Mouse (Mus musculus): ENCODE measurements around the gene Sycn.
A peak's percentile ranks its signal among the peaks of the same experiment; 100 is the strongest.
"Not testable (repeated sequence)": the region's sequence is repeated elsewhere in the genome, so short reads cannot be mapped to it uniquely, and the experiment has no call there.

Gene Sycn

DNA sequence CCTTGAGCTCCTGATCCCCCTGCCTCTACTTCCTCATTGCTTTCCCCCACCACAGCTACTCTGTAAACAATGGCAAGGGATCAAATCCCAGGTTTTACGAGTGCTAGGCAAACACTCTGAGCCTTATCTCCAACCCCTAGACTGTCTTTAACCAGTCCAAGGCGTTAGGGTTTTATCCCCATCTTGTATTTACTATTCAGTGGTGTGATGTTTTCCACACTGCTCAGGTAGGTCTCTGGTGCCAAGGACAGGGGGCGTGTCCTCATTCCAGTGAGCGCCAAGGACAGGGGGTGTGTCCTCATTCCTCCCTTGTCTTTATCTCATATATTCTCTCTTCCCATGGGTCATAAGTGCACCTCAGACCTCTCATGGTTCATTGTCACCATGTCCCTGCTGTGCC, at the start of gene Sycn:
Gene Sycn, plus strand, starts transcription at position 360 of the 400 bp plus-strand sequence.
- DNase-seq (ENCODE audit: low spot score in 2 of 2), result no peak

DNA sequence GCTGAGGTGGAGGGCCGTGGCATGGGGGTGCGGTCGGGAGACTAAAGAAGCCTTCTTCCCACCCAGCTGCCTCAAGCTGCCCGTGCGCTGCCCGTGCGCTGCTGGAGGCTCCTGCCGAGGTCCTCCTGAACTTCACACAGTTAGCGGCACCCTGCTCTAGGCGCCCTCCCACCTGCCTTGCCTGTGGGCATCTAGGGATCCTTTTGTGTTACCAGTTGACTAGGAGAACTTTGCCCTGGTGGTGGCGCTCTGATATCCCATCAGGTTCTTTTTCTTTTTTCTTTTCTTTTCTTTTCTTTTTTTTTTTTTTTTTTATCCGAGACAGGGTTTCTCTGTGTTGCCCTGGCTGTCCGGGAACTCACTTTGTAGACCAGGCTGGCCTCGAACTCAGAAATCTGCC, 49.8 kb upstream of the Sycn start:
- DNase-seq (ENCODE audit: low spot score in 2 of 2), result no peak

DNA sequence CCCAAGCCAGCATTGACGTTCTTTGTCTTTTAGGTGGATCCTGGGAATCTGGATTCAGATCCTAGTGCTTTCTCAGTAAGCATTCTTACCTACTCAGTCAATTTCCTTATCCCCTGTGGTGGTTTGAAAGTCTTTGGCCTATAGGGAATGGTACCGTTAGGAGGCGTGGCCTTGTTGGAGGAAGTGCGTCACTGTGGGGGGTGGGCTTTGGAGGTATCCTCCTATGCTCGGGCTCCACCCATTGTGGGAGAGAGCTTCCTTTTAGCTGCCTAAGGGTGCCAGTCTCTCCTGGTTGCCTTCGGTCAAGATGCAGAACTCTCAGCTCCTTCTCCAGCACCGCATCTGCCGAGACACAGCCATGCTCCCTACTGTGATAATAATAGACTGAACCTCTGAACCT, 48.4 kb upstream of the Sycn start:
- DNase-seq (ENCODE audit: low spot score in 2 of 2), result no peak

DNA sequence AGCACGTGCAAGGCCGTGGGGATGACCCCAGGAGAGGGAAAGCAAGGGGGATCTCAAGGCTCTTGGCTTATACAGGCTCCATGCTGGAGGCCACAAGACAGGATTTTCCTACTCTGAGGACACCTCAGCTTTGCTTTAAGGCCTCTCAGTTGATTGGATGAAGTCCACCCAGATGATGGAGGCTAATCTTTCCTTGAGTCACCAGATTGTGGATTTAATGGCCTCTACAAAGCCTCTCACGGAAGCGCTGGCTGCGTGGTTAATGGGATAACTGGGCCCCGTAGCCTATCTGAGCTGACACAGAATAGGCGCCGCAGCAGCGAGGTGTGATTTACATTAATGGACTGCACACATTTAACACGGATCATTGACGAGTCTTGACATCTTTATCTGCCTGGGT, 45.3 kb upstream of the Sycn start:
- no peak for DNase-seq (ENCODE audit: low spot score in 2 of 2)

DNA sequence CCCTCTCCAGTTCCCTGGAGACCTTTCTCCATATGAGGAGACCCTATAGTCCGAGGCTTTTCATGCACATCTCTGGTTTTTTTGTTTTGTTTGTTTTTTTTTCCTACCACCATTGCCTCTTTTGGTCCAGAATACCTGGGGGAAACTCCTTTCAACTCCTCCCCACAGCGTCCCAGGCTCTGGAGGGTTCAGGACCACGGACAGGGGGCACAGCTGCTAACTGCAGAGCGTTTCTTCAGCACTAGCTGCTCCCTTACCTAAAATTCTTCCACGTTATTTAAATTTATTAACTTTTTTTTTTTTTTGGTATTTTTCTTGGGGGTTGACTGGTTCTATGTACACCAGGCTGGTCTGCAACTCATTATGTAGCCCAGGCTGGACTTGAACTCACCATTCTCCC, 35.1 kb upstream of the Sycn start:
- DNase-seq (ENCODE audit: low spot score in 2 of 2), result no peak

DNA sequence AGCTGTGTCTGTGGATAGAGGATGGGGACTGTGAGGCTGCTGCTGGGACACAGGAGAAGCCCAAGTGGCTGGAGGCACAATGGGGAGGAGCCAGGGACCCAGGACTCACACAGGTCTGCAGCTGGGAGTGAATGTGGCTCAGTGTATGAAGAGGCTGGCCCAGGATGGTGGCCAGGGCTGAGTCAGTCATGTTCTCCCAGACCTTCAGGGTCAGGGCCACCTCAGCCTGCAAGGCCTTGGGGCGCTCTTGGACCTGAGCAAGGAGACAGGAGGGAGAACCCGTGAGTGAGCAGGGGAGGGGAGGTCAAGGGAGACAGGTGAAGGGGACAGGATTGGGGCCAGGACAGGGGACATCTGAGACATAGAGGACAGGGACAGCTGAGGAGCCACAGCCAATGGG, 31.6 kb upstream of the Sycn start:
- not testable (repeated sequence) for DNase-seq (ENCODE audit: low spot score in 2 of 2)

DNA sequence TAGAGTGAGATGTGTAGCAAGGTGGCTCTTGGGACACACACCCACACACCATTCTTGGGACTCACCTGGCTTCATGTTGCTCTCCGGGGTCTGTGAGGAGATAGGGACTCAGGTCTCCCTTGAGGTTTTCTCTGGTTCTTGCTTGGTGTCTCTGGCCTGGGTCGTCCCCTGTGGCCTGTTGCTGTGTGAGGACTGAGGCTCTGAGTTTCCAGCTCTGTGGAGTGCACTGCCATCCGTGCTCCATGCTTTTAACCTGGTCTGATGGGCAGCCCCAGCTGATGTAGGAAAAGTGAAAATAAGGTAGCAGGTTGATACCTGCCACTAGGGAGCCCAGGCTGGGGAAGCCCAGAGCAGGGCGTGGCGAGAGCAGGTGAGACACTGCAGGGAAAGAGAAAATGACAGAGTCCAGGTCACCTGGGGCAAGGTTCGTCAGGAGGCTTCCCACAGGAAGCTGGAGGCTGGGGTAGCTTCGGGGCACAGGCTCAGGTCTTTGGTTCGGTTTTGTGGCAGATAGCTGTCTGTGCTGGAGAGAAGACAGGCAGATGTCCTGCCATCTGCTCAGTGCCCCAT, 30.2 kb upstream of the Sycn start, which contains the start of gene Ifnl2:
Gene Ifnl2, minus strand, starts transcription at position 51 of the 570 bp plus-strand sequence.
- not testable (repeated sequence) for DNase-seq (ENCODE audit: low spot score in 2 of 2)

DNA sequence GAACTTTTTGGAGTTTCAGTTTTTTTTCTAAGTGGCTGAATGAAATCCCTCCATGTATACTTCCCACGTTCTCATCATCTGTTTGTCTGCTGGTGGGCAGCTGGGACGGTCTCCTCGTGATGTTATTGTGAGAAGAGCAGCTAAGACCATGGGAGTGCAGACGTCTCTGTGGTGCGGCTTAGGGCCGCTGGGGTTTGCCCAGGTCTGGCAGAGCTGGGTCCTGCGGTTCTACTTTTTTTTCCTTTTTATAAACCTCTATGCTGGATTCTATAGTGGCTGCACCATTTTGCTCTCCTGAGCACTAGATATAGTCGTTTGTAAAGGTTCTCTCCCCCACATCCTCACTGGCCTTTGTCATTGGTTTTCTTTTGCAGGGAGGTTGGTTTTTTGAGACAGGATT, 29.2 kb upstream of the Sycn start:
- DNase-seq (ENCODE audit: low spot score in 2 of 2), result no peak

DNA sequence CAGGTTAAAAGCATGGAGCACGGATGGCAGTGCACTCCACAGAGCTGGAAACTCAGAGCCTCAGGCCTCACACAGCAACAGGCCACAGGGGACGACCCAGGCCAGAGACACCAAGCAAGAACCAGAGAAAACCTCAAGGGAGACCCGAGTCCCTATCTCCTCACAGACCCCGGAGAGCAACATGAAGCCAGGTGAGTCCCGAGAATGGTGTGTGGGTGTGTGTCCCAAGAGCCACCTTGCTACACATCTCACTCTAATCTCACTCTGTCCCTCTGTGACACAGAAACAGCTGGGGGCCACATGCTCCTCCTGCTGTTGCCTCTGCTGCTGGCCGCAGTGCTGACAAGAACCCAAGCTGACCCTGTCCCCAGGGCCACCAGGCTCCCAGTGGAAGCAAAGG, 18.1 kb upstream of the Sycn start, which contains the start of gene Ifnl3:
Gene Ifnl3, plus strand, starts transcription at position 301 of the 400 bp plus-strand sequence.
- not testable (repeated sequence) for DNase-seq (ENCODE audit: low spot score in 2 of 2)

DNA sequence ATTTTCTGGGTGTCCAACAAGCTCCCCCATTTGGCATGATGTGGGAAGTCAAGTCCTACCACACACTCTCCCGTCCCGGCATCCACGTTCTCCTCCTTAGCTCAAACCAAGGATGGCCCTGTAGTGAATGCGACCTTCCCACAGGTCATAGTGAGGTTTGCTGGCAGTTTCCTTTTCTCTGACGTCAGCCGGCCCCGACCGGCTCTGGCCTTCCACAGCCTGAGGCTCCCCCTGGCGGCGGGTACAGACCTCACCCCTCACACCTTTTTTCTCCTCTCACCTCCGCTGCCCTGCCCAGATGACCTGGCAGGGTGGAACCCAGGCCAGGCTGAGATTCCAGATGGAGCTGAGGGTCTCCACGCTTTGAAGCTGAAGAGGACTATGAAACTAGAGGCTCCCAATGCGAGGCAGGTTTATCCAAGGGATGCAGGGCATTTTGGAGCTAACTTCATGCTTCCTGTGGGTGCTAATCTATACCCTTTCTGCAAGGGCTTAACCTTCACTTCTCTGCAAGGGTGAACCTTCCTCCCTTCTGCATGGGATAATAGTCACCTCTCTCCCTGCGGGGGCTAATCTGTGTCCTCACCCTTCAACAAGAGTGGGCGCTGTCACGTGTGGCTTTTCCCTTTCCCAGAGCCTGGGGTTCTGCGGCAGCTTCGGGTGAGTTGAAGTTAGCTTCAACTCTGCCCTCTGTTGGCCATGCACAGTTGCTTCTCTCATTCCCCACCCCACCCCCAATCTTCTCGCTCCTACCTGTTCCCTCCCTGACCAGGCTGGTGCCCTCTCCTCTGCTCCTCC, 12.6 kb upstream of the Sycn start:
- peak; percentile 68 to 81 for DNase-seq (ENCODE audit: low spot score in 2 of 2)

DNA sequence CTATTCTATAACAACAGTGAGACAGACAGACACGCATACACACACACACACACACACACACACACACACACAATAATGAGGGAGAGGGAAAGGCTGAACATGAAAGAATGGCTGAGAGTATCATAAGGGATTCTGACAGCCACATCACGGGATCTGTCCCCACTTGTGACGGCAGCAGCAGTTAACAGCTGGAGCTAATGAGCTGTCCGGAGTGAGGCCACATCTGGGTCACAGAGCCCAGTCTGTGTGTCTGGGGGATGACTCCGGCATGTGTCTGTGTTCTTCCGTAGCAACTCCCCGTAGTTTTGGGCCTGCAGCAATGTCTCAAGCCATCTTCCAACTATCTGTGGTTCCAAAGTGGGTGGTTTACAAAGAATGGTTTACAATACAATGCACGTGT, 8.7 kb upstream of the Sycn start:
- no peak for DNase-seq (ENCODE audit: low spot score in 2 of 2)

DNA sequence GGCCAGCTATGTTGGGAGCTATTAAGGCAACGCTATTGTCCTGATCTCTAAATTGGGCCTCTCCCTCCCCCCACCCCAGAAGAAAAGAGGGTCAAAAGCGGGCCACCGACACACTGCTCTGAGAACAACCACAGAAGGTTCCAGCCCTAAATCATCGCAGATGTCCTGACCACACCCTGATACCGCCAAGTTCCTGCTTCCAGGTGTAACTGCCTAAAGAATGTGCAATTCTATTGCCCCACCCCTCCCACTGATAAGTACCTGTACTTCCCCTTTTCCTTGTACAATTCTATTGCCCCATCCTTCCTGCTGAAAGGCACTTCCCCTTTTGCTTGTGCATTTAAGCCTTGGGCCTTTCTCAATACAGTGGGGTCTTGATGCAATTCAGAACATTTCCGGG, 1.8 kb upstream of the Sycn start:
- DNase-seq (ENCODE audit: low spot score in 2 of 2), result not testable (repeated sequence)

DNA sequence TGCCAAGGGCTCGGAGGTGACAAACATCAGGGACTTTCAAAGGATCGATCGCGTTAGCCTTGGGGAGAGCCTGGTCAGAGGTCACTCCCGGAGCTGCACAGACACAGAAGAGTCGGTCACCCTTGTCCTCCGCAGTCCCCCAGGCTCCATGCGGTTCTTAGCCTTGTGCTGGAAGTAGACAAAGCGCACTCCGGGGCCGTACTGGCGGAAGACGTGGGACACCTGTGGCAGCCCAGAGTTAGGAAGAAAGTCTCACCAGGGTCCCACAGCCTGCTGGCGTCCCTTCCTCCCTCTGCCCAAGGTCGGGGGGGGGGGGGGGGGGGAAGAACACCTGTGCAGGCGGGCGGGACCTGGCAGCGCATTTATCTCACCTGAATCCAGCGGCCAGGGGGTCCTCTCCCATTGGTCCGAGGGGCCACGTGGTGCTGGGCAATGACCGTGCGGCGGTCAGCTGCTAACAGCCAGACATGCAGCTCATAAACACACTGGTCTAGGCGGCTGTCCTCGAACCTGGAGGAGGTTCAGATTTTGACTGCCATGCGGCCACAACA, 3.4 kb downstream of the Sycn start:
- no peak for DNase-seq (ENCODE audit: low spot score in 2 of 2)

DNA sequence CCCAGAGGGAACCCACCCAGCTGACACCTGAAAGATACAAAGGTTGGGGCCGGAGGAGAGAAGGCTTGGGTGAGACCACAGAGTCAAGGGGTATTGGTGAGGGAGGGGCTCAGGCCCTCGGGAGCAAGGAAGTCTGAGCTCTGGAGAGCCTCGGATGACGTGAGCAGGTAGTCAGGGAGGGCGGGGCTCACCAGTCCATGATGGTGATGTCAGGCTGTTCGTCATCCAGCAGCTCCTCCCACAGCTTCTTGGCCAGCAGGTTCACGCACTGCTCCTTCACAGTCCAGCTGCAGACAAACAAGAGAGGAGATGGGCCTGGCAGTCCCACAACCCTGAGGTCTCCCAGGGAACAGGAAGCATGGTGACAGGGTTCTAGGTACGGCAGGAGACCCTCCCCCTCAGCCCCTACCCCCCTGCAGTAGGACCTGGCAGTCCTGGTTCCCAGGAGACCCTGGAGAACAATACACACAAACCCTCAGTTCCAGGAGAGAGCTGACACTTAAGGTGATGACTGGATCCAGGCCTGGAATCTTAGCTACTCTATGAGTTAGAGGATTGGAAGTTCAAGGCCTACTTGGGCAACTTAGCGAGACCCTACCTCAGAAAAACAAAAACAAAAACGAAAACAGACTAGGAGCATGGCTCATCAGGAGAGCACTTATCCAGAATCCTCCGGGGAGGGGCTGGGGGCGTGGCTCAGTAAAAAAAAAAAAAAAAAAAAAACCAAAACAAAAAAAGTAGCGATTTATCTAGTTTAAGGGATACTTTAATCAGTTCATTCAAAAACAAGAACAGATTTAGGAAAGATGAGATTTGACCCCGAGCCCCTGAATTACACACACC, 4.6 kb downstream of the Sycn start:
- DNase-seq (ENCODE audit: low spot score in 2 of 2), result no peak

DNA sequence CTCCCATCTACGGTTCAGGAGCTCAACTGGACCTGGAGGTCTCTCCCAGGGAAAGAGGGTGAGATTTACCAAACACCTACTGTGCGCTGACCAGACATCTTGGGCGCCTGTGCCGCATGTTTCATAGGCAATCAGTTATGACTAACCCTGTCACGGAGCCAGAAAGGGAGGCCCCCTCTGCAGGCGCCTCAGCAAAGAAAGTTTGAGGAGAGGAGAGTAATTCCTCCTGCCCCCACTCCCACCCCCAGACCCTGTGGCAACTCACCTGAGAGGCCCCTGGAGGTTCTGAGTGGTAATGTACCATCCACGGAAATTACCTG, 5.2 kb downstream of the Sycn start:
- DNase-seq (ENCODE audit: low spot score in 2 of 2), result no peak

DNA sequence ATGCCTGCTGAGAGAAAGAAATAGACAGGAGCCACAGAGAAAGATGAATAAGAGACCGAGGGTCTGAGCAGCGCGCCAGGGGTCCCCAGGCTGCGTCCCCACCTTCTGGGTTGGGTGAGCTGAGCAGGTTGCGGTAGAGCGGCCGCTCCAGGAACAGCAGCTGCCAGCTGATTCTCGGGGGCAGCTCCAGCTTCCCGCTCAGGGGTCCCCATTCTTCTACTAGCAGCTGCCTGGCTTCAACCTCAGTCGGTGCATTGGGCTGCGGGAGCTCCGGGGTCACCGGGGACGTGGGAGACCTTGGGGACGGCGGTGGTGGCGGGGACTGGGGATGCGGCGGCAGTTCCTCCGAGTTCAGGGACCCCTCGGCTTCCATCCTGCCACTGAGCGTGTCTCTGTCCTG, 6.0 kb downstream of the Sycn start:
- DNase-seq (ENCODE audit: low spot score in 2 of 2), result no peak

DNA sequence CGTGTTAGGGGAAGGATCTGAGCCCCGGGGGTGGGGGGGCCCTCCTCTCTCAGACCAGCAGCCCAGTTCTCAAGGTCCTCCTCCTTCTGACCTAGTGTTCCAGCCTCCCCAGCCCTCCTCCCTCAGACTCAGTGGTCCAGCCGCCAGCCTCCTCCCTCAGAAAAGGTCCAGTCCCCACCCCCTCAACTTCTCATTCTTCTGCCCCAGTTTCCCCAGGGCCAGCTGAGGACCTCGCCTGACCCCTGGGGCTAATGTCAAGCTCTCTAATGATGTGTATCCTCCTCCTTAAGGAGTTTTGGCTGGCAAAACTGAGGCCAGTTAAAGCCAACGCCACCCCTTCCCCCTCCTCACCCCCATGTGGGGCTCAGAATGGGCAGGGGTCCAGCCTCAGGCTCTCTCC, 6.5 kb downstream of the Sycn start, which contains the start of gene Nccrp1:
Gene Nccrp1, minus strand, starts transcription at position 101 of the 400 bp plus-strand sequence.
- no peak for DNase-seq (ENCODE audit: low spot score in 2 of 2)

DNA sequence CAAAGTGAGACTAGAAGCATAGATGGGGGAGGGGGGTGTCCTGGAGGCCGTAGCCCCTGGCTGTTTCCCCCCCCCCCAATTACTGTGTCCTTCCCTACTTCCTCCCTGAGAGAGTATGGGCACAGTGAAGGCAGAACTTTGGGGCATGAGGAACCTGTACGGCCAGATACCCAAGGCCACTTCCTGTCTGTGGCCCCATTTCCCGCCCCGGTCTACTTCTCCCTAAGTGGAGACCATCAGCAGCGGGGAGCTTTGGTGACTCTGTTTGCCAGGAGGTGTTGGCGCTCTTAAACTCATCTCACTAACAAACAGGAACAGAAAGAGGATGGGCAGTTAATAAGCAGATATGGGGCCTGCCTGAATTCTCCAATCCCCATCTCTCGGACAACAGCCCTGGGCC, 6.9 kb downstream of the Sycn start:
- DNase-seq (ENCODE audit: low spot score in 2 of 2), result no peak

DNA sequence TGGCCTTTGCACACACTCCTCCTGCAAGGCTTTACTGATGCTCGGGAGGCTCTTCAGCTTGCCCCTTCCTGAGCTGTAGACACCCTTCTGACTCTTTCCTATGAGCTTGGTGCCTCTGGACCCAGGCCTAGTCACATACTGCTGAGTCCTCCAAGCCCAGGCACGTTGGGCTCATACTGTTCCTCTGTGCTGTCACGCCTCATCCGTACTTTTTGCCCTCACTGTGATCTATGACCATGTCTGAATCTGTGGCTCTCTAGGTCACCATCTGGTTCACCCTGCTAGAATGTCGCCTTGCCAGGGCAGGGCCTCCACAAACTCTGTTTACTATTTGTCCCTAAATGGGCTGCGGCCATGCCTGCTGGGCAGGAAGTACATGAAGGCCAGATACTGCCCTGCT, 12.4 kb downstream of the Sycn start:
- no peak for DNase-seq (ENCODE audit: low spot score in 2 of 2)

DNA sequence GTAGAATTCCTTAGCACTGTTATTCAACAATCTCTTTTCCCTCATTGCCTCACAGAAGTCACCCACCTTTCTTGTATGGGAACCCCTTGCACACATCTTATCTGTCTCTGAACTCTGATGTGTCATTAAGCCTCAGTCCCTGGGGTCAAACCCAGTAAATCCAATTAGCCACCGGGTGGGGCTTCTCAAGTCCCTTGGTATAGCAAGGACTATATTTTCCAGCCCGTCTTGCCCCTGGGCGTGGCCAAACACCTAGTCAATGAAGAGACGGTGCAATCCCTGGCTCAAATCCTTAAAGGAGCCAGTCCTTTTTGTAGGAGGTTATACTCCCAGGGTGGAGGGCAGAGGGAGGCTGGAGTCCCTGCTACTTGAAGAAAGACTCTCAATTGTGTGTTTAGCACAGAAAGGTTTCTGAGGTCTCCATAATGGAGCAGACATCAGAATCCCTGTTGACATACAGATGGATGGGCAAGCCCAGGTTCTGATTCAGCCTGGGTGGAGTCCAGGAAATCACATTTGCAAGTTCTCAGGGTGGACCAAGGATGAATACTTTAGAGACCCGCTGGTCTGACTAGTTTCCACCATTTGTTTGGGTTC, 15.4 kb downstream of the Sycn start:
- DNase-seq (ENCODE audit: low spot score in 2 of 2), result no peak

DNA sequence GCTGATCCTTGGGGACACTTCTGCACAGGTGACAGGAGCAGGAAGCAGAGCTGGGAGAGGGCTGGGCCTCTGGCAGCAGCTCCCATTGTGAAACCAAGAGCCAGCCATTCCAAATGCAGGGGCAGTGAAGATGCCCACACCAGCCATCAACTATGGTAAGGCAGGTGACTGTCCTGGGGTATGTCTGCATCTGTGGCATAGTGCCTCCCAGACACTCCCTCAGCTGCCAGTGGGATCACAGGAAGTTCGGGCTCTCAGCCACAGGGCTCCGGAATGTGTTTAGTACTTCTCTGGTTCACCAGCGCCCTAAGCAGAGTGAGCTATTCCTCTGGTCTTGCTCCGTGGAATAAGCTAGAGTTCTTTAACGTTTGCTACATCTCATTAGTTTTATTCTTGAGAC, 16.4 kb downstream of the Sycn start:
- no peak for DNase-seq (ENCODE audit: low spot score in 2 of 2)

DNA sequence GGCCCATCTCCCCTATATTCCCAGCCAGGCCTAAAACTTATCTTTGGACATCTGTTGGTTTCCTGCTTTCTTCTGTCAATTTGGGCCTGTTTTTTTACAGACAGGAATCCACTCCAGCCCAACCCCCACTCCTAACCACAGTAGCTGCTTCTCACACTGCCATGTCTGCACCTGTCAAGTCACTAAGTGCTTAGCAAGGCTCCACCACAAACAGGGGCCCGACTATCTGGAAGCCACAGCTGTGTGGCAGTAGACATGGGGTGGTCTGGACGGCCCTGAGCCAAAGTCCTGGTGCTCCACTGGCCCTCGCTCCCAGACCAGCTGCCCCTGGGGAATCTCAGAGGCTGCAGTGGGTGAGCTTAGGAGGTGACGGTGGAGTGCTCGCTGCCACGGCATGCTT, 17.0 kb downstream of the Sycn start:
- DNase-seq (ENCODE audit: low spot score in 2 of 2), result no peak

Measured in spleen, postnatal 14 days (tissue).